Mouse (Mus musculus) spleen, postnatal 36 days (tissue): ENCODE results near the gene Tapt1.
"Not testable (repeated sequence)": the region's sequence is repeated elsewhere in the genome, so short reads cannot be mapped to it uniquely, and the experiment has no call there.

Experiments used
- DNase-seq, 2 experiments: peaks; one replicate each; pipeline ENCODE4 v3.0.0; 2022; ENCODE audit warnings: low spot score in 2 of 2, mixed read lengths in 1 of 2

The Tapt1 gene

DNA sequence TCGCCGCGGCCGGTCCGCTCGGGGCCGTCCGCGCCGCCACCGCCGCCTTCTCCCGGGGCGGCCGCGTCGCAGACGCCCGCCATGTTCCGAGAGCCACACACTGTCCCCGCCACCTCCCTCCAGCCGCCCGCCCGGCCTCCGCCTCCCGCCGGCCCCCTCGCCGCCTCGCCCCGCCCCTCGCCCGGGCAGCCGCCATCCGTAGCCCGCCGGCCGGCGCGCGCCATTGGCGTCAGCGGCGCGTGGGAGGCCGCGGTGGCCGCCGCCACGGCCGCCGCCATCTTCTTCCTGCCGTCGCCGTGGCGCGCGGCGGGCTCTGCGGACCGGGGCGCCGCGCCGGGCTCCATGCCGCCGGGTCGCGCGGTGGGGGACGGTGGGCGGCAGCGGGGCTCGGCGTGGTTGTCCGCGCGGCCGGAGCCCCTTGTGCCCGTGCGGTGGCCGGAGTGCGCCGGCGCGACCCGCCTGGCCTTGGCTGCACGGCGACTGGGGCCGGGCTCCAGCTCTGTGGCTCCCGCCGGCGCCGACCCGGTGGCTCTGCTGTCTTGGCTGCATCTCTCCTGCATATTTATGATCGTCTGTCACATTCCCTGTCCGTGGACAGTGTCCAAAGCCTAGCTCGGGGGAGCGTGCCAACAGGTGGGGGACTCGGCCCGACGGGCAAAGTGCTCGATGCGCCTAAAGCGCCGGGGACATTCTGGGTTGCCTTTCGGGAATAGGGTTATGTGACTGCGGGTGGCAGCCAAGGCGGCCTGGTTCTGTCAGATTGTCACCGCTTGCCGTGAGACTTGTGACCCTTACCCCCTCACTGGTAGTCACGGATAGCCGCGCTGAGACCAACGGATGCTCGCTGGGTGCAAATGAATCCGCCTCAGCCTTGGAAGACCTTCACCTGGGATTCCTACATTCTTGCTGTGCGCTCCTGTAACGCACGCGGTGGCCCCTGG, at the start of gene Tapt1:
TSS of gene Tapt1 (minus strand) at position 106 of the 941 bp plus-strand sequence.
- DNase-seq: peak; percentile 87 to 90

DNA sequence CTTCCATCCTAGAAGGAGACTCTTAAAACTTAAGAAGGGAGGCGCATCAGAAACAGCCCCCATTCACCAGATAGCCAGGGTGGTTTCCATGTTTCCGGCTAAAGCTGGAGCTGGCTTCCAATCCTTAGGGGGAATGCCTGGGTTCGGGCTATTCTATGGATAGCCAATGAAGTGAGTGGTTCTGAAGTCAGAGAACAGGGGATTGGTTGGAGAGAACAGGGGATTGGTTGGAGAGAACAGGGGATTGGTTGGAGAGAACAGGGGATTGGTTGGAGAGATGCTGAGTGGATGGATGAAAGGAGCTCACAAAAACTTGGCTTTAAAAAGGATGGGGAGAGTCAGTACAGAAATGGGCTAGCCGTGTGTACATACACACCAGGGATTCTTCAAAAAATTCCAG, 45.1 kb upstream of the Tapt1 start:
- DNase-seq: no peak

DNA sequence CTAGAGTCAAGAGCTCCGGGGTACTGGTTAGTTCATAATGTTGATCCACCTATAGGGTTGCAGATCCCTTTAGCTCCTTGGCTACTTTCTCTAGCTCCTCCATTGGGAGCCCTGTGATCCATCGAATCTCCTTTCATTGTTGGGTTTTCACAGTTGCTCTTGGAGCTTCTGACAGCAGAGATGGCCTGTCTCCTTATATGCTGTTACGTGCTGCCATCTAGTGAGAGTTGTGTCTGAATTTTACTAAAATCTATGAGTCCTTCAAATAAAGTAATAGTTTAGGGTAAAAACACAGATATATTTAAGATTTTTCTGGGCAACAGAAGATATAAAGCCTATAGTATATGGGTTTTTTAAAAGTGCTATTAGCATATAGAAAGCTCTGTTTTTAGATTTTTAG, 42.1 kb upstream of the Tapt1 start:
- not testable (repeated sequence) for DNase-seq

DNA sequence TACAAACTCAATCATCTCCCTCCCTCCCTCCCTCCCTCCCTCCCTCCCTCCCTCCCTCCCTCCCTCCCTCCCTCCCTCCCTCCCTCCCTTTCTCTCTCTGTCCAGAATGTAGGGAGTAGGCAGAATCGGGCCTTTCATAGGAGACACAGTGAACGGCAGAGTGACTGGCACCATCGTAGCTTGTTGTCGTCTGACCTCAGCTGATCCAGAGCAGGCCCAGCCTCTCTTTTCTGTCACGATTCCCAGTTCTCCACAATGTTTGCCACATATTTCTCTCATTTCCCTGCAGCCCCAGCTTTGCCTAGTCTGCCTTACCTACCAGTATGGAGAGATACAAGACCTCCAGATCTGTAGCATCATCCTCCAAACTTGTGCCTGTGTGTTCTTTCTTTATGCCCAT, 35.3 kb upstream of the Tapt1 start:
- no peak for DNase-seq

DNA sequence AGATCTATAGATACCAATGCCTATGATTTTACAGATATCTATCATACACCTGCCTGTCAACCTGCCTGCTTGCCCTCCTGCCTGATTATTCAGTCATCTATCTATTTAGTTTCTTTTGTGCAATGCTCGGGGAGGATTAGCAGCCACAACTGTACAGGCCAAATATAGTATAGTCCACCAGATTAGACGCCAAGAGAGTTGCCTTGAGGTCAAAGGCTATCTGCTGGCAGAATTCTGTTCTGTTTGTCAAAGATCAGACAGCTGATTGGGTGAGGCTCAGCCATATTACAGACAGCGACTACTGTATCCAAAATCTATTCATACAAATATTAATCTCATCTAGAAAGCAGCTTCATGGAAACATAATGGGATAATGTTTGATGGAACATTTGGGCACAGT, 34.7 kb upstream of the Tapt1 start:
- DNase-seq: no peak

DNA sequence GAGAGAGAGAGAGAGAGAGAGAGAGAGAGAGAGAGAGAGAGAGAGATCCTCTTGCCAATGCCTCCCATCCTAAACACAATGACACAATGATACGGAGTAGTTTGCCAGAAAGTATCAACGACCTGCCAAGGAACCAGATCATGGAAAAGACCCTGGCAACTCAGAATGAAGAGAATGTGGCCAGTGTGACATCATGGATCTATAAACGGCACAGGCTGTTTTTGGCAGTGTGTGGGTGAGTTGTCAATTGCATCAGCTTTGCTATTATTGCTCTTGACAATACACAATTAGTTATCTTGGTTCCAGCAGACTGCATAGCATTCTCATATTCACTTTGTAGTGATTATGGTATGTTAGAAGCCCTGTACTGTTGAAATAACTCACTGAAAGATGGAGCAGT, 33.3 kb upstream of the Tapt1 start:
- no peak for DNase-seq

DNA sequence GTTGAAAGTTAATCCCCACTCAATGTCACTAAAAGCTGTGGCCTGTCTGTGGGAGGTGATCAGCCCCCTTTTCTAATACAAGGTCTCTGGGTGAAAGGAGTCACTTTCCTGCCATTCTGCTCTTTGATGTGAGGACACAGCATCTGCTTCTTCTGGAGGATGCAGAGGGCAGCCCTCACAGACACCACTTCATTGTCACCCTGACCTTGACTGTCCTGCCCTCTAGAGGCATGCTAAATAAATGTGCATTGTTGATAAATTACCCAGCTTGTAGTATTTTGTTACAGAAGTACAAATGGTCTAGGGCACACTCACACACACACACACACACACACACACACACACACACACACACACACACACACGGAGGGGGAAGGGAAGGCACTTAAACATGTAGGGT, 31.7 kb upstream of the Tapt1 start:
- DNase-seq: no peak

DNA sequence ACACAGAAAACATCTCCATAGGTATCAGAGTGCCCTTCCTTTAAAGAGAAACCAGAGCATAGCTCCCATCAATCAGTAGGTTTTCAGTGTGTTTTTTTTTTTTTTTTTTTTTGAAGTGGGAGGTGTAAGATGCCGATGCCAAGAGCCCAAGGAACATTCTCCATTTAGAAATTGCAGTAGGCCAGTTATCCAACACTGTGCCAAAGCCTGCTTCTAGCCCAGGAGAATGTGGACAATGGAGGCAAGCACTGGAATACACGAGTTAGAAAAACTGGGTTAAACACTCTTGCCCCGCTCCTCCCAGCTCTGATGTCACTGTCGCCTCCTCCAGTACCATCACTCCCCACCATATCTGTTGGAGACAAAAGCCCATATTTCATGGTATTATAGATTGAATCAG, 31.0 kb upstream of the Tapt1 start:
- no peak for DNase-seq

DNA sequence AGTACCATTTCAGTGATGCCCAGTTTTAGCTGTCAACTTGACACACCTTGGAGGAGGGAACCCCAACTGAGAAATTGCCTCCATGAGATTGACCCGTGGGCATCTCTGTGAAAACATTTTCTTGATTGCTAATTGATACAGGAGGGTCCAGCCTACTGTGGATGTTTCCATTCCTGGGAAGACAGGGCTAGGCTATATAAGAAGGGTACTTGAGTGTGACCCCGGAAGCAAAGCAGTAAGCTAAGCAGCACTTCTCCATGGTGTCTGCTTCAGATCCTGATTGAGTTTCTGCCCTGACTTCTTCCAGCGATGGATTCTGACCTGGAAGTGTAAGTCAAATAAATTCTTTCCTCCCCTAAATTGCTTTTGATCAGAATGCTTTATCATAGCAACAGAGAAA, 30.1 kb upstream of the Tapt1 start:
- no peak for DNase-seq

DNA sequence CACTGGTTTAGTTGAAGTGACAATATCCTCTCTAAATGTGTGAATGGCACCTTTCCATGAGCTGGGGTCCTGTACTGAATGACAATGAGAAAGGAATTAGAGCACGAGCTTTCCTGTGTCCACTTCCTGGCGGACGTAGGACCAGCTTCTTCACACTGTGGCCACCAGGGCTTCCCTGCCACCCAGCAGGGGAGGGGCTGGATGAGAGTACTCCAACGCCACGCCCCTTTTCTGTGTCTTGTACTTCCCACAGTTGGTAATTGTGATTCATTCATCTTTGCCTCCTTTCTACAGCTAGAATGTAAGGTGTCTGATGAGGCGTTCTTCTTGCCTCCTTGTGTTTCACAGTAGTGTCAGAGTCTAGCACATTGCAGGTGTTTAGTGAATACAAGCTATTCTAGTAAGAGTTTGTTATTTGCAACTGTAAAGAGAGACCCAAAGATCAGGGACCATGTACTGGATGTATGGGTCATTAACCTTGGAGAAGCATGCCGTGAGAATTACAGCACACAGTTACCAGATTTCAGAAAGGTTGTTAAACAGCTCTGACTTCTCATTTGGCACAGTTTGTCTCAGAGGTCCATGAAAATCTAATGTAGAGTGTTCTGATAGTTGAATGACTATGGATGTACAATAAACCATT, 29.5 kb upstream of the Tapt1 start:
- DNase-seq: no peak

DNA sequence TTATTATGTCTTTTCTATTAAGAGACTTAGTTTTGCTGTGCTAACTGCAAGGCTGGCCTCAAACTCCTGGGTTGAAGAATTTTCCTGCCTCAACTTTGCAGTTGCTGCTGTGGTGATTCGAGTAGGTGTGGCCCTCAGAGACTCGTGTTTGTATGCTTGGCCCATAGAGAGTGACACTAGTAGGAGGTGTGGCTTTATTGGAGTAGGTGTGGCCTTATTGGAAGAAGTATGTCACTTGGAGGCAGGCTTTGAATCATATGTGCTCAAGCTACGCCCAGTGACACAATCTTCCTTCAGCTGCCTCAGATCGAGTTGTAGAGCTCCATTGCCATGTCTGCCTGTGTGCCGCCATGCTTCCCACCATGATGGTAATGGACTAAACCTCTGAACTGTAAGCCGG, 27.0 kb upstream of the Tapt1 start:
- DNase-seq: no peak

DNA sequence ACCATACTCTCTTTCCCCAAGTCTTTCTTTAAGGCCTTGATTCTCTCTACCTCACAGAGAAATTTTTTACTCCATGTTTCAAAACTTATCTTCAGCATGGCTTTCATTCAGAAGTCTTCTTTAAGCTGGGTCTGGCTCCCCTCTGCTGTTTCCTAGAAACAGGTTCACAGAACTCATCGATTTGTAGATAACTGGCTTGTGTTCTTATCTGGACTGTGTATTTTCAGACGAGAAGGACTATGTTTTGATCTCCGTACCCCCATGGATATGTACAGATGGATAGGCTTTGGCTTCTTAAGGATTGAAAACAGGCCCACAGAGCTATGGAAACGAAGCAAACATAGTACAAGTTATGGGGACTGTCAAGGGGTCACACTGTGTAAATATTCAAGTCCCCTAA, 26.0 kb upstream of the Tapt1 start:
- no peak for DNase-seq

DNA sequence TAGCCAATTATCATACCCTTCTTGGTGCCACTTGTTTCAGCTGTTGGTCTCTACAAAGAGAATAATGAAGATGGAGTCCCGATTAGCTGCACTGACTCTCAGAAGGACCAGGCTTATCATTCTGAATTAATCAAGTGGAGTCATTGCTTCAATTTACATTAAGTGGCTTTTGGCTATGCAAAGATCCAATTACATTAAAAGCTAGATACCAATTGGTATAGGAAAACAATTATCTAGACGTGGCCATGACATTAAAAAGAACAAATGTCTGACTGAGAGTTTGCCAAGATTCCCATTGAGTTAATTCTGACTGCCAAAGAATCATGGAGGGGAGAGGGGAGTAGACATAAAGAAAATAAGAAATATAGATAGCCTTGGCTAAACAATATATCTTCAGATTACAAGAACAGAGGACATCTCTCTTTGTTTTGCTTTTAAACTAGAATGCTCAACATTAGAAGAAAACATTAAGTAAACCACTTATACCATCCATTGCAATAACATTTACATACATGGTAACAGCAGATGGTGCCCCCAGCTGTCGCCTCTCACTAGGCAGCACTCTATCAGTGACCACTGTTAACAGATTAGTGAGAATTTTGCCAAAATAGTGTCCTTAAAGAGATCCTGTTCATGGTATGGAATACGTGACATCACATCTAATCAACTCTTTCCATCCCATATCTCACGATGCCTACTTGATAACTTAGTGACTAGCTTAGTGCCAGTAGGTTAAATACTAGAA, 24.0 kb upstream of the Tapt1 start:
- DNase-seq: no peak

DNA sequence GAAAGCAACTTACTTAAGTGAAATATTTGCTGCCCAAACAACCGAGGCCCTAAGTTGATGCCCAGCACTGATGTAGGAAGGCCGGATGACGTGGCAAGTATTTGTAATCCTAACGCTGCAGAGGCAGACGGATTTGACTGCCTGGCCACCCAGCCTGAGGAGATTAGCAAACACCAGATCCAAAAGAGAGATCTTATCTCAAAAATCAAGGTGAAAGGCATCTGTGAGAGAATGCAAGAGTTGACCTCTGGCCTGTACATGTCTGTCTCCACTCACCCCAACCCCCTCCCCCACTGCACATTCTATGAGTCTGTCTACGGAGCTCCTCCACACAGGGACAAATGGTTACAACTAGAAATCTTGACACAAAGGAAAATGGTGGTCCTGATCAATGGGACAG, 22.9 kb upstream of the Tapt1 start:
- DNase-seq: no peak

DNA sequence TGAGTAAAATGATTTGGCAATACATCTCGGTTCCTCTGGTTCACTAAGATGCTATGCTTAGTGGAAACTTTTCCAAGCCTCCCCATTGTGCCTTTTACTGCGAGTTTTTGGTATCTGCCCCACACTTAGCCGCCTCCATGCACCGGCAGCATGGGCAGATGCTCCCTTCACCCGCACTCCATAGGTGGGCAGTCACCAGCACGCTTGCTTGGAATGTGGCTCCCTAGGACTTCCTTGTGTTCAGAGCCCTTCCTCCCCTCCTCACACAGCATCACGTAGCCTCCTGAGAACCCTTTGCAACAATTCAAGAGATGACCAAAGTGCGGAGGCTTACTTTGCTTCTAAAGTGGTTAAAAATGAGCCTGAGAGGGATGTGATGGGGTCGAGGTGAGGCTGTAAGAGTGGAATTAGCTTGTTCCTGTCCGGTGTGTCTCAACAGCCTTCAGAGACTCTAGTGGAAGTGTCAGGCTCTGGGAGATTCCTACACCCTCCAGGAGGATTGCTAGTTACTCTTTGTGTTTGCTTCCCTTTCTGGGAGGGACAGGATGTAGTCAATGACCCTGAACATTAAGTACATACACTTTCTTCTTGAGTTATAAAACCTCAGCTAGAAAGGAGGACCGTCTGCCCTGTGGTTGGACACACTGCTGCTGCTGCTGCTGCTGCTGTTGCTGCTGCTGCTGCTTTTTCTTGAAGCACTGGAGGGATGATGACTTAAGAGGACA, 20.2 kb upstream of the Tapt1 start:
- DNase-seq: no peak

DNA sequence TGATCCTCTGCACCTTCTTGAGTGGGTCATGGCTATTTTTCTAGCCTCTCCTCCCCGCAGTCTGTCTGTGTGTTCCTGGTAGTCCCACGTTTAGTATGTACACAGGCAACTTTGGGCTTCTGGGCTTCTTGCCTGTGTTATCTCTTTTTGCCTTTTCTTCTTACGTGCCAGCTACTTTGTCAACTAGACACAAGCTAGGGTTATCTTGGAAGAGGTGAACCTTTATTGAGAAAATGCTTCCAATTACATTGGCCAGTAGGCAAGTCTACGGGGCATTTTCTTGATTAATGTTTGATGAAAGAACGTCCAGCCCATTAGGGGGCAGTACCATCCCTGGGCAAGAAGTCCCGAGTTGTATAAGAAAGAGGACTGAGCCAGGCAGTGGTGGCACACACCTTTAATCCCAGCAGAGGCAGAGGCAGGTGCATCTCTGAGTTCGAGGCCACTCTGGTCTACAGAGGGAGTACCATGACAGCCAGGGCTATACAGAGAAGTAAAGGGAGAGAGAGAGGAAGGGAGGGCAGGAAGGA, 18.5 kb upstream of the Tapt1 start:
- no peak for DNase-seq

DNA sequence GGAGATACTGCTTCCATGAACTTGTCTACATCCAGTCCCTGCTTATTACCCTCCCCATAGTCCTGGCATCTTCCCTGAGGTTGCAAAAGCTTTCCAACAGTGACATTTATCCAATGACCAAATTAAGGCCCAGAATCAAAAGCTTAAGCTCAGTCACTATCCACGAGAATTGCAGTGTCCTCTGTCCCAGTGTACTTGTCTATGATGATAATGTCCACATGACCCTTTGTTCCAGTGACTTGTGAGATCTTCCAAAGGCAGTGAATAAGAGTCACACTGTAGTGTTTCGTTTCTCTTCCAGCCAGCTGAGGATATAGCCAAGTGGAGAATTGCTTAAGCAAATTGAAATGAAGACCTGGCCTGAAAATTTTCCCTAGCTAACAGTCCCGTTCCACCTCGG, 16.4 kb upstream of the Tapt1 start:
- DNase-seq: no peak

DNA sequence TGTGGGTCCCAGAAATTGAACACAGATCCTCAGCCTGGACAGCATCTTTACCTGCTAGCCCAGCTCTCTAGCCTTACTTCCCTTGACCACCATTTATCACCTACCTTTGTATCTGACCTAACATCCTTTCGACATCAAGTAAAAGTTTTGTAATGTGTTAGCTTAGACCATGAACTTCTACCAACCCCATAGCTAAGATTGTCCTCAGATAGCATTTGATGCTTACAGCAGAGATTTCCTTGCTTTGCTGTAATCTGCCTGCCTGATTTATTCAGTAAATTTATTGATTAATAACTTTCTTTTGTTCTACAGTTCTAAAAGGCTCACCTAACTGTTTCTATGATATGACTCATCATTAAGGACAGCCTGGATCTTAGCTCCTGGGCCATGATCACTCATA, 15.3 kb upstream of the Tapt1 start:
- DNase-seq: no peak

DNA sequence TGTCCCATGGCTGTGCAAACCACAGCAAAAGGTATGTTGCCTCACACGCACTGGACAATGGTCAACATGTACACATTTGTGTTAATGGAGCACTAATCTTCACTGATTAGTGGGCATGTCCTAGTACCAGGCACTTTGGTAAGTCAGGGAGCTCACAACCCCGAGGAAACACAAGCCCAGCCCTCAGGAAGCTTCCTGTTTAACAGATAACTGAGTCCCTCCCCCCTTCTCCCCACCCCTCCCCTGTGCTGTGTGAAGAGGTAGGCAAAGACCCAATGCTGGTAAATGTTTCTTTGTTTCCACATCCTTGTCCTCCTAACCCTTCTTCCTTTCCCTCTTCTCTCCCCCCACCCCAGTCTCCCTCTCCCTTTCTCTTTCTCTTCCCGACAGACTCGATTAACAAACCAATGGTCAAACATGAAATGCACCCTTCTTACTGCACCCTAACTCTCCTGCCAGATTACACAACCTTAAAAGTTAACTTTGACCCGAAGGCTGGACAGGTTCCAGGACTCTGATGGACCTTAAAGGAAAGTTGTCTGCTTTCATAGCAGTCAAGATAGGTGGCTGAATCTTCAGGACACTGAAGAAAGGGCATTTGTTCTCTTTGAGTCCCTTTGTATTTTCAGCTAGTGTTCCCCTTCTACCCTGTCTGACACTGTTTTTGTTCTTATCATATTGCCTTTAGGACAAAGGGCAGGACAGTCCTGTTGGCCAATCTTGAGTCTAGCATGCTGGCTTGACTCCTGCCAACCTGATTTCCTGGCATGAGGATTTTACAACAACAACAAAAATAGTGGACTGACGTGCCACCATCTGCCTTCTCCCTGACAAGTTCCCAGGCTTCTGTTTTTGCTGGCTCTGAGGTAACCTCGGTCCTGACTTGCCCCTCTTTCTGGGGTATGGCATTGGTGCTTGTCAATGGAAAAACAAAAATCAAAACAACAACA, 13.0 kb upstream of the Tapt1 start:
- DNase-seq: no peak

DNA sequence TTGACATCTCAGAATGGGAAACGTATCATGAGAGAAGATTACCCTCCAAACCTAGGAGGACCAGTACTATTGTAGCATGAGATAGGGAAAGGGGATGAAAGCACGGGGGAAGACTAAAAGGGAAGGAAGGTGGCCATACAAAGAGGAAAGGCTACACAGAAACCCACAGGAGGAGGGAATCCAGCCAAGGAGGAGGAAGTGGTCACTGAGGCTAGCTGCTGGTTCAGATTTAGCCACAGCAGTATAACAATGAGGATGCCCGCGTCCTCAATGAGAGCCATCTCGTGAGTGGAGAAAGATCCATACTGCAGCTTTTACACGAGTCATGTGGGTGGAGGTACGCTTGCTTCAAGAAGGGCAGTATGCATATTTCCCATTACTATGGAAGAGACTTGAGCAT, 11.8 kb upstream of the Tapt1 start:
- DNase-seq: no peak

DNA sequence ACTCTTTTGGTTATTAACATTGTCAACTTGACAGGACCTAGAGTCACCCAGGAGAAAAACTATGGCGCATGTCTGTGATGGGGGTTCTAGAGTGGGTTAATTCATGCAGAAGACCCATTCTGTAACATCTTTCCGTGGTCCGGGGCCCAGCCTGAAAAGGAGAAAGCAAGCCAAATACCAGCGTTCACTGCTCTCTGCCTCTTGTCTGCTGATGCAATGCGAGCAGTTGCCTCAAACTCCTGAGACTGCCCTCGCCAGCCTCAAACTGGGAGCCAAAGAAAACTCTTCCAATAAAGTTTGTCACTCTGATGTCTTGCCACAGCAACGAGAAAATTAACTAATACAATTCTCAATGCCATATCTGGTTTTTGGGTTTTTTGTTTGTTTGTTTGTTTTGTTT, 8.2 kb upstream of the Tapt1 start:
- DNase-seq: no peak
